Mouse (Mus musculus) MEL (cell line): ENCODE measurements around the gene Zfp473. TPM values are rescaled to one million over a fixed set of nuclear protein-coding genes. Genes with fewer than 3 reads are reported as not detected.

Experiments
- DNase-seq: peaks from one replicate; pipeline ENCODE4 v3.0.0; 2011; ENCODE audit warnings: low read depth, low spot score
- H3K27ac ChIP-seq: 2 replicates; pipeline ENCODE4 v1.5.1; 2012; ENCODE audit warnings: low read depth, mild to moderate bottlenecking, control low read depth, low read length, moderate library complexity; ENCODE audit not compliant: control insufficient read depth
- H3K27me3 ChIP-seq, 2 experiments: fragments of 150-350 bp in 1 of 2; sonication (generic) in 1 of 2; 2 replicates each; pipeline ENCODE4 v1.6.1; 2012; ENCODE audit warnings: low read length in 2 of 2, mild to moderate bottlenecking in 2 of 2, improper control_type of control experiment in 1 of 2, moderate library complexity in 1 of 2; ENCODE audit not compliant: insufficient read depth in 2 of 2, control insufficient read depth in 1 of 2
- H3K36me3 ChIP-seq, 2 experiments: 2 replicates each; pipeline ENCODE4 v1.6.1; 2012 to 2014; ENCODE audit warnings: low read length in 2 of 2, improper control_type of control experiment in 1 of 2, inconsistent platforms in 1 of 2, mild to moderate bottlenecking in 1 of 2; ENCODE audit not compliant: insufficient read depth in 2 of 2, control insufficient read depth in 1 of 2
- H3K4me1 ChIP-seq, 2 experiments: fragments of 150-350 bp in 1 of 2; sonication (generic) in 1 of 2; 2 replicates each; pipeline ENCODE4 v1.6.1; 2012; ENCODE audit warnings: low read length in 2 of 2, improper control_type of control experiment in 1 of 2, mild to moderate bottlenecking in 1 of 2; ENCODE audit not compliant: insufficient read depth in 2 of 2, control insufficient read depth in 1 of 2
- H3K4me3 ChIP-seq, 2 experiments: fragments of 150-350 bp in 1 of 2; sonication (generic) in 1 of 2; 2 replicates each; pipeline ENCODE4 v1.5.1; 2012; ENCODE audit warnings: low read depth in 2 of 2, low read length in 2 of 2, mild to moderate bottlenecking in 2 of 2, moderate library complexity in 2 of 2, control low read depth in 1 of 2, improper control_type of control experiment in 1 of 2; ENCODE audit not compliant: control insufficient read depth in 1 of 2, insufficient read depth in 1 of 2
- H3K79me2 ChIP-seq: 2 replicates; pipeline ENCODE4 v1.6.1; 2012; ENCODE audit warnings: mild to moderate bottlenecking, low read length, moderate library complexity; ENCODE audit not compliant: control insufficient read depth, poor library complexity, insufficient read depth
- H3K9ac ChIP-seq: 2 replicates; pipeline ENCODE4 v1.6.1; 2012; ENCODE audit warnings: low read depth, mild to moderate bottlenecking, control low read depth, low read length, moderate library complexity; ENCODE audit not compliant: control insufficient read depth, poor library complexity, severe bottlenecking
- H3K9me3 ChIP-seq: fragments of 150-350 bp; sonication (generic); replicated peaks from 2 replicates; pipeline ENCODE4 v1.6.1; 2012; ENCODE audit warnings: mild to moderate bottlenecking, low read length, improper control_type of control experiment, moderate library complexity; ENCODE audit not compliant: insufficient read depth
- BHLHE40 ChIP-seq: IDR thresholded peaks from 2 replicates; pipeline ENCODE4 v1.6.1; 2012; ENCODE audit warnings: low read depth, mild to moderate bottlenecking, inconsistent platforms, low read length, improper control_type of control experiment, borderline replicate concordance
- CHD1 ChIP-seq: IDR thresholded peaks from 2 replicates; pipeline ENCODE4 v1.6.1; 2012; ENCODE audit warnings: low read depth, mild to moderate bottlenecking, inconsistent platforms, low read length, improper control_type of control experiment
- CTCF ChIP-seq, 3 experiments: IDR thresholded peaks in 2 of 3; conservative IDR thresholded peaks in 1 of 3; 2 replicates each; pipeline ENCODE4 v1.5.1; 2011 to 2012; ENCODE audit warnings: low read length in 3 of 3, low read depth in 2 of 3, mild to moderate bottlenecking in 2 of 3, improper control_type of control experiment in 1 of 3, inconsistent platforms in 1 of 3, mixed read lengths in 1 of 3, moderate library complexity in 1 of 3; ENCODE audit not compliant: control insufficient read depth in 1 of 3, insufficient read depth in 1 of 3, poor library complexity in 1 of 3, severe bottlenecking in 1 of 3
- ELF1 ChIP-seq: IDR thresholded peaks from 2 replicates; pipeline ENCODE4 v1.6.1; 2014; ENCODE audit warnings: low read depth, mild to moderate bottlenecking, inconsistent platforms, low read length, improper control_type of control experiment, moderate library complexity
- ETS1 ChIP-seq: IDR thresholded peaks from 2 replicates; pipeline ENCODE4 v1.6.1; 2012; ENCODE audit warnings: low read depth, mild to moderate bottlenecking, inconsistent platforms, low read length, improper control_type of control experiment, moderate library complexity
- GATA1 ChIP-seq: IDR thresholded peaks from 2 replicates; pipeline ENCODE4 v1.6.1; 2011; ENCODE audit warnings: low read depth, low read length, improper control_type of control experiment
- HCFC1 ChIP-seq: IDR thresholded peaks from 2 replicates; pipeline ENCODE4 v1.6.1; 2012; ENCODE audit warnings: low read depth, mild to moderate bottlenecking, inconsistent platforms, low read length, improper control_type of control experiment, moderate library complexity
- KAT2A ChIP-seq: conservative IDR thresholded peaks from 2 replicates; pipeline ENCODE4 v1.6.1; 2012; ENCODE audit warnings: low read depth, low read length, improper control_type of control experiment, inconsistent platforms
- MAFK ChIP-seq: IDR thresholded peaks from 2 replicates; pipeline ENCODE4 v1.6.1; 2011; ENCODE audit warnings: low read depth, mild to moderate bottlenecking, low read length, improper control_type of control experiment, borderline replicate concordance
- MAX ChIP-seq: IDR thresholded peaks from 2 replicates; pipeline ENCODE4 v1.6.1; 2011; ENCODE audit warnings: low read length, improper control_type of control experiment
- MAZ ChIP-seq: IDR thresholded peaks from 2 replicates; pipeline ENCODE4 v1.6.1; 2012; ENCODE audit warnings: low read depth, mild to moderate bottlenecking, inconsistent platforms, low read length, improper control_type of control experiment
- MXI1 ChIP-seq: IDR thresholded peaks from 2 replicates; pipeline ENCODE4 v1.6.1; 2011; ENCODE audit warnings: mild to moderate bottlenecking, low read depth, low read length, improper control_type of control experiment
- MYC ChIP-seq: IDR thresholded peaks from 2 replicates; pipeline ENCODE4 v1.6.1; 2011; ENCODE audit warnings: low read depth, mild to moderate bottlenecking, low read length, improper control_type of control experiment, moderate library complexity
- NELFE ChIP-seq: IDR thresholded peaks from 2 replicates; pipeline ENCODE4 v1.6.1; 2011; ENCODE audit warnings: low read depth, low read length, improper control_type of control experiment
- RAD21 ChIP-seq: IDR thresholded peaks from 2 replicates; pipeline ENCODE4 v1.6.1; 2011; ENCODE audit warnings: mild to moderate bottlenecking, low read depth, low read length, improper control_type of control experiment
- RCOR1 ChIP-seq: IDR thresholded peaks from 2 replicates; pipeline ENCODE4 v1.6.1; 2012; ENCODE audit warnings: low read depth, mild to moderate bottlenecking, inconsistent platforms, low read length, improper control_type of control experiment
- SIN3A ChIP-seq: IDR thresholded peaks from 2 replicates; pipeline ENCODE4 v1.6.1; 2012; ENCODE audit warnings: low read length, improper control_type of control experiment, inconsistent platforms
- SMC3 ChIP-seq: IDR thresholded peaks from 2 replicates; pipeline ENCODE4 v1.6.1; 2011; ENCODE audit warnings: low read depth, low read length, improper control_type of control experiment
- TAL1 ChIP-seq: IDR thresholded peaks from 2 replicates; pipeline ENCODE4 v1.6.1; 2012; ENCODE audit warnings: mild to moderate bottlenecking, inconsistent platforms, low read length, moderate library complexity, mixed read lengths
- TBP ChIP-seq: IDR thresholded peaks from 2 replicates; pipeline ENCODE4 v1.8.0; 2011; ENCODE audit warnings: low read depth, low read length, improper control_type of control experiment
- TCF12 ChIP-seq: IDR thresholded peaks from 2 replicates; pipeline ENCODE4 v1.6.1; 2014; ENCODE audit warnings: low read depth, mild to moderate bottlenecking, inconsistent platforms, low read length, improper control_type of control experiment, moderate library complexity
- UBTF ChIP-seq: IDR thresholded peaks from 2 replicates; pipeline ENCODE4 v1.6.1; 2012; ENCODE audit warnings: low read depth, mild to moderate bottlenecking, inconsistent platforms, low read length, improper control_type of control experiment, moderate library complexity, borderline replicate concordance; ENCODE audit not compliant: insufficient read depth
- USF1 ChIP-seq: IDR thresholded peaks from 2 replicates; pipeline ENCODE4 v1.6.1; 2014; ENCODE audit warnings: low read depth, mild to moderate bottlenecking, inconsistent platforms, low read length, improper control_type of control experiment, moderate library complexity
- USF2 ChIP-seq, 2 experiments: IDR thresholded peaks; 2 replicates each; pipeline ENCODE4 v1.6.1; 2011 to 2012; ENCODE audit warnings: improper control_type of control experiment in 2 of 2, low read length in 2 of 2, borderline replicate concordance in 1 of 2, inconsistent platforms in 1 of 2, low read depth in 1 of 2, mild to moderate bottlenecking in 1 of 2; ENCODE audit not compliant: insufficient read depth in 1 of 2
- ZC3H11A ChIP-seq: IDR thresholded peaks from 2 replicates; pipeline ENCODE4 v1.6.1; 2012; ENCODE audit warnings: low read depth, mild to moderate bottlenecking, inconsistent platforms, low read length, improper control_type of control experiment
- ZKSCAN1 ChIP-seq: IDR thresholded peaks from 2 replicates; pipeline ENCODE4 v1.6.1; 2012; ENCODE audit warnings: low read depth, mild to moderate bottlenecking, inconsistent platforms, low read length, improper control_type of control experiment, moderate library complexity
- ZNF384 ChIP-seq: IDR thresholded peaks from 2 replicates; pipeline ENCODE4 v1.6.1; 2012; ENCODE audit warnings: low read depth, mild to moderate bottlenecking, inconsistent platforms, low read length, improper control_type of control experiment
- polyA plus RNA-seq, 2 experiments: library from polyadenylated mRNA; stranded (reverse) in 1 of 2; unstranded in 1 of 2; fragments of >175 nt in 1 of 2; fragments of >200 nt in 1 of 2; gene quantifications; 2 replicates each; pipeline versions ENCODE4 v1.2.1 to v1.2.4; 2012; ENCODE audit warnings: low replicate concordance in 2 of 2, low read depth in 1 of 2; ENCODE audit not compliant: insufficient read length in 2 of 2, insufficient read depth in 1 of 2, missing spikeins in 1 of 2
- total RNA-seq: library from RNA; depleted of rRNA; stranded (reverse); fragments of 300-350 nt; gene quantifications from 2 replicates; pipeline ENCODE4 v1.2.3, GENCODE M21; 2012

Zfp473 gene
- total and polyA plus RNA-seq, 3 experiments: 0.65 to 0.96 TPM; not detected in 1

- Histone ChIP-seq H3K9ac (no peak overlapping the region), H3K27ac (no peak overlapping the region), H3K79me2 (no peaks in the 10 kb centered on the region), H3K4me3 (no peak overlapping the region), H3K36me3 (no peaks in the 10 kb centered on the region), H3K4me1 (no peaks in the 10 kb centered on the region), H3K27me3 (no peaks in the 10 kb centered on the region; a peak in 1 of 4 replicates), H3K9me3 (no peaks in the 10 kb centered on the region)
- no peak for DNase-seq
- no peak for TF ChIP-seq ETS1
- no peak for TF ChIP-seq SMC3
- TF ChIP-seq TAL1: no peak
- no peak for TF ChIP-seq CHD1
- TF ChIP-seq SIN3A: no peak
- no peak for TF ChIP-seq KAT2A
- TF ChIP-seq MYC: no peak
- no peak for TF ChIP-seq UBTF
- no peak; a peak in 1 of 6 replicates for TF ChIP-seq CTCF (IDR thresholded peaks at IDR 0.05 in 2 of 3, conservative IDR thresholded peaks at IDR 0.05 in 1 of 3; ENCODE audit: control insufficient read depth in 1 of 3, insufficient read depth in 1 of 3, low read depth in 2 of 3, low read length in 3 of 3, poor library complexity in 1 of 3, severe bottlenecking in 1 of 3)
- TF ChIP-seq TBP: no peak
- TF ChIP-seq MAFK: no peak
- no peak for TF ChIP-seq MAX
- TF ChIP-seq ZNF384: no peak
- no peak for TF ChIP-seq HCFC1
- TF ChIP-seq ZKSCAN1: no peak
- no peak for TF ChIP-seq NELFE
- TF ChIP-seq USF2 (IDR thresholded peaks at IDR 0.05; ENCODE audit: borderline replicate concordance in 1 of 2, insufficient read depth in 1 of 2, low read depth in 1 of 2, low read length in 2 of 2): no peak
- TF ChIP-seq USF1: no peak
- TF ChIP-seq ELF1: no peak
- no peak for TF ChIP-seq GATA1
Observed at GRCm38 (mm10) chr7:44705086-44705485, 45.8 kb downstream of the Zfp473 start.

GRCm38 (mm10) chr7:44704363-44704762, 46.5 kb downstream of the Zfp473 start:
- no peaks in the 10 kb centered on the region for H3K4me1 ChIP-seq
- no peaks in the 10 kb centered on the region for H3K36me3 ChIP-seq
- H3K27me3 ChIP-seq: no peaks in the 10 kb centered on the region
- H3K4me3 ChIP-seq: no peak overlapping the region
- peak; percentile 32 for DNase-seq
- H3K9me3 ChIP-seq: no peaks in the 10 kb centered on the region
- no peak overlapping the region for H3K9ac ChIP-seq
- H3K79me2 ChIP-seq: no peaks in the 10 kb centered on the region
- no peak for TF ChIP-seq MXI1
- TF ChIP-seq KAT2A: no peak
- TF ChIP-seq RCOR1: no peak
- TF ChIP-seq SMC3: 0 out of 2 replicates have a peak, but pooled peaks have one; percentile 6
- TF ChIP-seq BHLHE40: no peak
- peak; percentile 38 to 70 (median 55) for TF ChIP-seq CTCF (IDR thresholded peaks at IDR 0.05 in 2 of 3, conservative IDR thresholded peaks at IDR 0.05 in 1 of 3; ENCODE audit: control insufficient read depth in 1 of 3, insufficient read depth in 1 of 3, low read depth in 2 of 3, low read length in 3 of 3, poor library complexity in 1 of 3, severe bottlenecking in 1 of 3)
- no peak for TF ChIP-seq ETS1
- peak; percentile 26 for TF ChIP-seq RAD21
- TF ChIP-seq MAZ: no peak
- no peak for TF ChIP-seq ZC3H11A
- no peak for TF ChIP-seq MAX
- TF ChIP-seq TCF12: no peak
- H3K27ac ChIP-seq: no peak overlapping the region
